Mouse (Mus musculus): ENCODE measurements around the gene Fam83d. TPM values are rescaled to one million over a fixed set of nuclear protein-coding genes. Genes with fewer than 3 reads are reported as not detected.

Gene Fam83d
- total and polyA plus RNA-seq, 3 experiments, result 12.2 to 19.8 (median 15.5) TPM

GRCm38 (mm10) chr2:158794494-158795004 lies 26.7 kb downstream of the Fam83d start, which contains the start of gene Dhx35 (continued):
- peak; percentile 66; the same call in 1 of the 2 replicates for TF ChIP-seq TBP (conservative IDR thresholded peaks at IDR 0.05; ENCODE audit: low read depth, low read length)
- peak; percentile 96 for TF ChIP-seq MAX (IDR thresholded peaks at IDR 0.05; ENCODE audit: low read length)
- TF ChIP-seq UBTF (IDR thresholded peaks at IDR 0.05; ENCODE audit: low read depth, low read length), result no peak
- TF ChIP-seq CHD2 (IDR thresholded peaks at IDR 0.05; ENCODE audit: low read length), result peak; percentile 89
- TF ChIP-seq NRF1 (IDR thresholded peaks at IDR 0.05; ENCODE audit: low read depth, low read length), result peak; percentile 61
- TF ChIP-seq ETS1 (conservative IDR thresholded peaks at IDR 0.05; ENCODE audit: low read depth, low read length), result no peak; the same call in 1 of the 2 replicates
- no peak for TF ChIP-seq JUND (conservative IDR thresholded peaks at IDR 0.05; ENCODE audit: low read depth, low read length)
- TF ChIP-seq SMC3 (IDR thresholded peaks at IDR 0.05; ENCODE audit: low read depth, low read length), result no peak
- TF ChIP-seq ZMIZ1 (IDR thresholded peaks at IDR 0.05; ENCODE audit: low read depth, low read length), result peak; percentile 74; the same call in 1 of the 2 replicates
- TF ChIP-seq POLR2AphosphoS2 (IDR thresholded peaks at IDR 0.05; ENCODE audit: low read depth, low read length), result peak; percentile 27; the same call in 1 of the 2 replicates
- peak; percentile 63; the same call in 1 of the 2 replicates for TF ChIP-seq TCF12 (IDR thresholded peaks at IDR 0.05; ENCODE audit: low read depth, low read length)
- TF ChIP-seq E2F4 (IDR thresholded peaks at IDR 0.05; ENCODE audit: insufficient replicate concordance, low read depth, low read length), result no peak
- peak; percentile 65; the same call in 1 of the 2 replicates for TF ChIP-seq MYC (IDR thresholded peaks at IDR 0.05; ENCODE audit: low read depth, low read length)
- peak; percentile 100 for TF ChIP-seq USF1 (IDR thresholded peaks at IDR 0.05; ENCODE audit: low read depth, low read length)
- no peak for TF ChIP-seq PAX5 (IDR thresholded peaks at IDR 0.05; ENCODE audit: low read length)
- TF ChIP-seq ELF1 (IDR thresholded peaks at IDR 0.05; ENCODE audit: low read depth, low read length), result peak; percentile 92
- TF ChIP-seq MAFK (IDR thresholded peaks at IDR 0.05; ENCODE audit: insufficient replicate concordance, low read length), result no peak
- TF ChIP-seq CHD1 (IDR thresholded peaks at IDR 0.05; ENCODE audit: low read depth, low read length), result no peak
- TF ChIP-seq GABPA (IDR thresholded peaks at IDR 0.05; ENCODE audit: insufficient replicate concordance, low read depth, low read length), result no peak
- TF ChIP-seq ZC3H11A (IDR thresholded peaks at IDR 0.05; ENCODE audit: low read depth, low read length), result no peak
- peak; percentile 99 for TF ChIP-seq USF2 (conservative IDR thresholded peaks at IDR 0.05; ENCODE audit: low read depth, low read length)
- peak; percentile 91 for TF ChIP-seq BHLHE40 (IDR thresholded peaks at IDR 0.05; ENCODE audit: low read depth, low read length)
- TF ChIP-seq SIN3A (IDR thresholded peaks at IDR 0.05; ENCODE audit: low read length), result peak; percentile 83

- TF ChIP-seq ZKSCAN1 (IDR thresholded peaks at IDR 0.05; ENCODE audit: borderline replicate concordance, low read depth, low read length) (no peak), MAFK (IDR thresholded peaks at IDR 0.05; ENCODE audit: insufficient replicate concordance, low read length) (no peak), SIN3A (IDR thresholded peaks at IDR 0.05; ENCODE audit: low read length) (no peak), POLR2AphosphoS2 (IDR thresholded peaks at IDR 0.05; ENCODE audit: low read depth, low read length) (no peak), MYC (IDR thresholded peaks at IDR 0.05; ENCODE audit: low read depth, low read length) (no peak), MXI1 (IDR thresholded peaks at IDR 0.05; ENCODE audit: low read depth, low read length) (no peak), UBTF (IDR thresholded peaks at IDR 0.05; ENCODE audit: low read depth, low read length) (no peak), MEF2A (IDR thresholded peaks at IDR 0.05; ENCODE audit: borderline replicate concordance, low read depth, low read length) (no peak)
- Histone ChIP-seq H3K4me1 (ENCODE audit: control insufficient read depth in 1 of 2, insufficient read depth in 2 of 2) (peaks cover 11 to 23% of the 10 kb centered on the region in 2 experiments), H3K27me3 (replicated peaks) (no peaks in the 10 kb centered on the region), H3K9me3 (replicated peaks; ENCODE audit: low read length) (peaks cover 4% of the 10 kb centered on the region), H3K27ac (ENCODE audit: insufficient read depth, low read depth) (peak overlapping the region; percentile 60), H3K36me3 (replicated peaks in 1 of 2; ENCODE audit: control insufficient read depth in 1 of 2, insufficient read depth in 1 of 2, low read length in 1 of 2) (peaks cover 0 to 24% of the 10 kb centered on the region in 2 experiments), H3K4me3 (replicated peaks in 1 of 3; ENCODE audit: low read depth in 2 of 3, low read length in 2 of 3, poor library complexity in 1 of 3) (peak overlapping the region; percentile 83 to 98 (median 92)), H3K79me2 (replicated peaks; ENCODE audit: control insufficient read depth, extremely low read depth, insufficient read depth, poor library complexity, severe bottlenecking) (peaks cover 22% of the 10 kb centered on the region), H3K4me2 (ENCODE audit: insufficient read depth, low read depth, poor library complexity, severe bottlenecking) (peak overlapping the region; percentile 76), H3K9ac (ENCODE audit: insufficient read depth, low read depth) (peak overlapping the region; percentile 69)
- dilution Hi-C loops (cut with MboI; ENCODE audit: extremely low pct_ligation_motif_present, extremely low pct_unique_long_range_greater_than_20kb, low sequenced_read_pairs), result no loop called here
- no peak for DNase-seq (ENCODE audit: extremely low read depth)
- in situ Hi-C loops (cut with MboI; ENCODE audit: low pct_ligation_motif_present, low pct_unique_long_range_greater_than_20kb, low sequenced_read_pairs), result no loop called here
Observed at GRCm38 (mm10) chr2:158795043-158795442, 27.1 kb downstream of the Fam83d start.

Data from CH12.LX (cell line).